Mouse (Mus musculus) CH12.LX (cell line): ENCODE data around the gene Wfdc21.

Experiments used
- CTCF ChIP-seq, 2 experiments: IDR thresholded peaks in 1 of 2; conservative IDR thresholded peaks in 1 of 2; 2 replicates each; pipeline ENCODE4 v1.5.1; 2011 to 2012; ENCODE audit warnings: low read depth in 2 of 2, low read length in 2 of 2, improper control_type of control experiment in 1 of 2, inconsistent platforms in 1 of 2, mild to moderate bottlenecking in 1 of 2, moderate library complexity in 1 of 2
- POLR2A ChIP-seq: IDR thresholded peaks from 2 replicates; pipeline ENCODE4 v1.6.1; 2011; ENCODE audit warnings: low read depth, mild to moderate bottlenecking, improper control_type of control experiment, low read length
- TCF12 ChIP-seq: IDR thresholded peaks from 2 replicates; pipeline ENCODE4 v1.6.1; 2014; ENCODE audit warnings: low read depth, mild to moderate bottlenecking, inconsistent platforms, low read length, improper control_type of control experiment
- UBTF ChIP-seq: IDR thresholded peaks from 2 replicates; pipeline ENCODE4 v1.6.1; 2012; ENCODE audit warnings: low read depth, mild to moderate bottlenecking, inconsistent platforms, low read length, improper control_type of control experiment, moderate library complexity

DNA sequence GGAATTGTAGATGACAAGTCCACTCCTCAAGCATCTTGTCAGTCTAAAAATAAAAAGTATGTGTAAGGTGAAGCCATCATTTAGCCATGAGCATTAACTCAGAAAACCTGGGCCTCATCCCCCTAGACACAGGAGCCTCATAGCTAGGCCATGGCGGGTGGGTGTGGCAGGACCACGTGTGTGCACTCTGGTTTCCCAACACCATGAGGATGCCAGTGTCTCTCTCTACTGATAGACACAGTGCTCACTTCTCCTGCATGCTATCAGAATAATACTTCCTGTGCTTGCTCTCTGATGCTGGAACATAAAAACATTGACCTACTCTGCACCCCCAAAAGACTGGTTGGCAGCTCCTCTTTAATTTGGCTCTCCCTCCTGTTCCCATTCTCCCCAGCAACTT, 10.9 kb upstream of the Wfdc21 start:
- no peak for TF ChIP-seq CTCF (conservative IDR thresholded peaks at IDR 0.05 in 1 of 2, IDR thresholded peaks at IDR 0.05 in 1 of 2; ENCODE audit: low read depth in 2 of 2, low read length in 2 of 2)
- TF ChIP-seq TCF12 = no peak
- TF ChIP-seq POLR2A = no peak
- TF ChIP-seq UBTF = no peak
